ENCODE assay signal across 13 mouse cellular contexts in the genomic region with DNA sequence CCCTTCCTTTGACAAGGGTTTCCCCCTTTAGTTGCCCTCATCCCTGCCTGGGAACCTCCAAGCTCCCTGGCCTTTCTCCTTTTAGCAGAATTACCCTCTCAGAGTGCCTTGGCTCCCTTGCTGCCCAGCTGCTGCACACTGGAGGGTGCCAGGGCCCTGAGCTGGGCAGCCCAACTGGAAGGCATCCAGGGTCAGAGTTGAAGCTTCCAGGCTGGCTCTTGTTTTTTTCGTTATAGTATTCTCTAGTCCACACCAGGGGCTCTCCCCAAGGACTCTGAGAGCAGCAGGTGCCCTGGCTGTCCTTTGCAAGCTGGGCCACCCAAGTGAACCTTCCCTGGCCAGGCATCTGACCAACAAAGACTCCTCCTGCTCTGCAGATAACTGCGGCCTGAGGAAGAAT. TPM values are rescaled to one million over a fixed set of nuclear protein-coding genes. Genes with fewer than 3 reads are reported as not detected.
A peak's percentile ranks its signal among the peaks of the same experiment; 100 is the strongest.
DNase-seq lines count a peak whose midpoint lies in the region; ATAC-seq and TF ChIP-seq lines count a peak whose summit lies in the region.
"Had no signal": no experiment of that assay in that cellular context is flagged by ENCODE, and none has a peak within 500 bp of the region (broad histone marks: within the 10 kb centered on the region; RNA-seq: fewer than 3 reads in every experiment).

No protein-coding gene starts in this region.

- TF ChIP-seq POLR2A in liver, adult 2 months (IDR thresholded peaks at IDR 0.05; ENCODE audit: extremely low read depth, insufficient read depth, low read length) = no peak

- no peaks in the 10 kb centered on the region for H3K9me3 ChIP-seq in forebrain, postnatal 0 days (ENCODE audit: low read length)
- no peaks in the 10 kb centered on the region for H3K9me3 ChIP-seq in forebrain, embryonic 14.5 days (replicated peaks; ENCODE audit: control insufficient read depth, low read length)
- H3K9me3 ChIP-seq in liver, embryonic 11.5 days (ENCODE audit: control insufficient read depth, low read length) = no peaks in the 10 kb centered on the region
- H3K9me3 ChIP-seq: forebrain, embryonic 12.5 days had no signal

- H3K4me2 ChIP-seq in forebrain, postnatal 0 days (ENCODE audit: low read depth) = no peak overlapping the region
- H3K4me2 ChIP-seq in forebrain, embryonic 14.5 days (ENCODE audit: low read length) = no peak overlapping the region
- no peak overlapping the region for H3K4me2 ChIP-seq in liver, embryonic 11.5 days
- H3K4me2 ChIP-seq: forebrain, embryonic 12.5 days had no signal

- no peaks in the 10 kb centered on the region for H3K27me3 ChIP-seq in forebrain, postnatal 0 days (ENCODE audit: insufficient read depth, low read length)
- no peaks in the 10 kb centered on the region for H3K27me3 ChIP-seq in forebrain, embryonic 14.5 days (replicated peaks; ENCODE audit: control insufficient read depth, insufficient read depth, low read length)
- no peaks in the 10 kb centered on the region for H3K27me3 ChIP-seq in liver, adult 2 months (ENCODE audit: control insufficient read depth, insufficient read depth, low read length)
- H3K27me3 ChIP-seq in liver, embryonic 11.5 days (replicated peaks; ENCODE audit: control insufficient read depth, insufficient read depth, low read length) = no peaks in the 10 kb centered on the region
- H3K27me3 ChIP-seq: forebrain, embryonic 12.5 days; Patski had no signal

- ATAC-seq in forebrain, postnatal 0 days = 0 out of 2 replicates have a peak, but pooled peaks have one; percentile 29
- no peak for ATAC-seq in forebrain, embryonic 14.5 days
- no peak for ATAC-seq in liver, embryonic 11.5 days (replicated peaks; ENCODE audit: low FRiP score)
- ATAC-seq: Patski had no signal

- H3K27ac ChIP-seq in forebrain, postnatal 0 days (ENCODE audit: low read depth, low read length) = no peak overlapping the region
- no peak overlapping the region for H3K27ac ChIP-seq in forebrain, embryonic 14.5 days (ENCODE audit: low read depth, low read length)
- peak overlapping the region; percentile 84 for H3K27ac ChIP-seq in liver, adult 2 months (replicated peaks; ENCODE audit: insufficient read depth, low read depth, low read length)
- H3K27ac ChIP-seq in liver, embryonic 11.5 days (ENCODE audit: low read depth, low read length) = no peak overlapping the region
- H3K27ac ChIP-seq: forebrain, embryonic 12.5 days had no signal

- no peak overlapping the region for H3K4me3 ChIP-seq in forebrain, postnatal 0 days (ENCODE audit: low read depth, low read length)
- no peak overlapping the region for H3K4me3 ChIP-seq in forebrain, embryonic 14.5 days (ENCODE audit: low read depth, low read length)
- no peak overlapping the region for H3K4me3 ChIP-seq in liver, adult 2 months (ENCODE audit: insufficient read depth, low read depth, low read length)
- no peak overlapping the region for H3K4me3 ChIP-seq in liver, embryonic 11.5 days (ENCODE audit: low read depth, low read length)
- H3K4me3 ChIP-seq: forebrain, embryonic 12.5 days; myocyte had no signal

- no peak overlapping the region for H3K9ac ChIP-seq in forebrain, postnatal 0 days
- no peak overlapping the region for H3K9ac ChIP-seq in forebrain, embryonic 14.5 days (ENCODE audit: low read length)
- peak overlapping the region; percentile 27; the same call in 1 of the 2 replicates for H3K9ac ChIP-seq in liver, adult 2 months (ENCODE audit: low read depth, low read length)
- H3K9ac ChIP-seq in liver, embryonic 11.5 days (ENCODE audit: low read depth, low read length) = no peak overlapping the region
- H3K9ac ChIP-seq: forebrain, embryonic 12.5 days had no signal

- WGBS in forebrain, postnatal 0 days = 49% methylated on average over 2 of the region's 2 CpGs
- WGBS in forebrain, embryonic 14.5 days = 42% methylated on average over 2 of the region's 2 CpGs
- WGBS in liver, adult 2 months = 19% methylated on average over 2 of the region's 2 CpGs
- 78% methylated on average over 2 of the region's 2 CpGs for WGBS in liver, embryonic 11.5 days

- peaks cover 4% of the 10 kb centered on the region for H3K4me1 ChIP-seq in forebrain, postnatal 0 days (ENCODE audit: insufficient read depth)
- H3K4me1 ChIP-seq in forebrain, embryonic 14.5 days (ENCODE audit: control insufficient read depth, insufficient read depth, low read length) = peaks cover 8% of the 10 kb centered on the region; the same call in 1 of the 2 replicates
- peaks cover 29% of the 10 kb centered on the region for H3K4me1 ChIP-seq in liver, adult 2 months (ENCODE audit: control insufficient read depth, insufficient read depth, low read length)
- H3K4me1 ChIP-seq in liver, embryonic 11.5 days (replicated peaks; ENCODE audit: control insufficient read depth, insufficient read depth, low read length) = peaks cover 25% of the 10 kb centered on the region

- no peaks in the 10 kb centered on the region for H3K79me2 ChIP-seq in liver, adult 2 months (ENCODE audit: control insufficient read depth, insufficient read depth, low read length)

- TF ChIP-seq CTCF in forebrain, postnatal 0 days (IDR thresholded peaks at IDR 0.05; ENCODE audit: low read depth) = no peak
- TF ChIP-seq CTCF in liver, adult 2 months (IDR thresholded peaks at IDR 0.05; ENCODE audit: low read depth, low read length) = no peak

- H3K36me3 ChIP-seq in forebrain, postnatal 0 days (ENCODE audit: insufficient read depth) = no peaks in the 10 kb centered on the region
- H3K36me3 ChIP-seq in forebrain, embryonic 14.5 days (ENCODE audit: control insufficient read depth, insufficient read depth, low read length) = no peaks in the 10 kb centered on the region
- H3K36me3 ChIP-seq in liver, adult 2 months (ENCODE audit: control insufficient read depth, insufficient read depth, low read length) = no peaks in the 10 kb centered on the region
- no peaks in the 10 kb centered on the region for H3K36me3 ChIP-seq in liver, embryonic 11.5 days (ENCODE audit: control insufficient read depth, insufficient read depth, low read length)
- H3K36me3 ChIP-seq: forebrain, embryonic 12.5 days had no signal

- no peak for DNase-seq in forebrain, postnatal 0 days
- DNase-seq in forebrain, embryonic 14.5 days (ENCODE audit: low spot score) = no peak
- peak; percentile 94 for DNase-seq in liver, adult 2 months (ENCODE audit: extremely low read depth, low read depth, low spot score)
- DNase-seq in liver, embryonic 11.5 days (ENCODE audit: low spot score) = no peak
- peak; percentile 53 to 79 for DNase-seq in gastrocnemius, adult 8-10 months (ENCODE audit: low spot score in 2 of 2)
- DNase-seq in kidney, postnatal 36 days = peak; percentile 55 to 69
- DNase-seq in lung, postnatal 25 days (ENCODE audit: low spot score) = no peak
- DNase-seq in cerebellum, adult 8-10 months = no peak
- DNase-seq: lung, postnatal 36 days; retina, postnatal 1 day had no signal

RNA-seq across cellular contexts. Expression of a gene that starts 59.1 kb away (rescaled TPM):
- total RNA-seq in forebrain, postnatal 0 days (2014; rRNA removed) = 27.8 and 29.9 TPM in 2 replicates
- polyA plus RNA-seq in forebrain, postnatal 0 days (2015; fragmentation: Nextera tagmentation; extraction: Ambion mirVana) = 13.9 and 14.9 TPM in 2 replicates
- polyA plus RNA-seq in forebrain, embryonic 14.5 days (2014; fragmentation: Nextera tagmentation; extraction: Ambion mirVana) = 9.0 and 10.4 TPM in 2 replicates
- 21.1 and 22.3 TPM in 2 replicates for total RNA-seq in liver, adult 2 months (2014; rRNA removed)
- 32.6 and 36.7 TPM in 2 replicates for polyA plus RNA-seq in liver, adult 2 months (2012; rRNA removed)
- 19.9 and 20.7 TPM in 2 replicates for polyA plus RNA-seq in liver, embryonic 11.5 days (2014; fragmentation: Nextera tagmentation; extraction: Ambion mirVana)
- 10 to 100 TPM; 21.1 to 23.2 (median 22.1) TPM for total RNA-seq in gastrocnemius, adult 8-10 months (2022)

Comparison
In these comparisons a context has a peak if more than half of its experiments do, and no peak if none do; other contexts are left out.
1. DNase-seq: peak in liver, adult 2 months (single experiment), gastrocnemius, adult 8-10 months (2 of 2) and kidney, postnatal 36 days (2 of 2); none in forebrain, postnatal 0 days (single experiment), forebrain, embryonic 14.5 days (single experiment), liver, embryonic 11.5 days (single experiment), lung, postnatal 25 days (single experiment) and cerebellum, adult 8-10 months (single experiment).